Mouse (Mus musculus) heart, postnatal 25 days (tissue): ENCODE results near the gene Olfr822. TPM values are rescaled to one million over a fixed set of nuclear protein-coding genes. Genes with fewer than 3 reads are reported as not detected.
"Not testable (repeated sequence)": the region's sequence is repeated elsewhere in the genome, so short reads cannot be mapped to it uniquely, and the experiment has no call there.

Experiments
- DNase-seq: peaks from one replicate; pipeline ENCODE4 v3.0.0; 2022; ENCODE audit warnings: low spot score
- intact Hi-C: fragments of 180-260 bp; cut with DNase I; formaldehyde crosslinking; loops from one replicate; pipeline ENCODE4 v1.15.1; 2025
- total RNA-seq, 2 experiments: library from RNA; stranded (reverse); gene quantifications; 2 replicates each; pipeline ENCODE4 v1.2.3; 2021

Gene Olfr822
- total RNA-seq: not detected

- intact Hi-C loops: no loop called here
- no peak for DNase-seq
These were observed at the start of gene Olfr822 for GRCm38 (mm10) chr10:130070910-130071309. TSS of gene Olfr822 (plus strand) at chr10:130071210.

- DNase-seq: no peak
- intact Hi-C loops: no loop called here
These were observed 41.0 kb upstream of the Olfr822 start, which contains the start of gene Olfr821 for GRCm38 (mm10) chr10:130030048-130030447. TSS of gene Olfr821 (plus strand) at chr10:130030348.

DNA sequence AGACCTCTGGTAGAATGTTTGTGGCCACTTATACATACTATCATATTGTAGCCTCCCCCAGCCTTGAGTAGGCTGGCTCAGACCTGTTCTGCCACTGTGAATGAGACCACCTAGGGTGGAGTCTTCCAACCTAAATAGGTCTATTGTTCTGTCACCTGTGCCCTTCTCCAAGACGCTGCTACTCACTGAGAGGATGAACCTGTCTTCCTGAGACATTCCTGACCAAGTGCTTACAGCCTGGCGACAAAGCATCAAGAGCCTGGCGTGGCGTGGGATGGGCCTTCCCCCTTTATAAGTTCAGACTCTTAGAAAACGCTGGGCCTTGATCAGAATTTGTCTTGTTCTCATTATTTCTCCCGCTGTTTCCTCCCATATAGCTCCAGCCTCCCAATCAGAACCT is 33.9 kb upstream of the Olfr822 start:
- intact Hi-C loops: no loop called here
- no peak for DNase-seq

GRCm38 (mm10) chr10:130092838-130093440 is 21.9 kb downstream of the Olfr822 start:
- intact Hi-C loops: no loop called here
- DNase-seq: no peak

DNA sequence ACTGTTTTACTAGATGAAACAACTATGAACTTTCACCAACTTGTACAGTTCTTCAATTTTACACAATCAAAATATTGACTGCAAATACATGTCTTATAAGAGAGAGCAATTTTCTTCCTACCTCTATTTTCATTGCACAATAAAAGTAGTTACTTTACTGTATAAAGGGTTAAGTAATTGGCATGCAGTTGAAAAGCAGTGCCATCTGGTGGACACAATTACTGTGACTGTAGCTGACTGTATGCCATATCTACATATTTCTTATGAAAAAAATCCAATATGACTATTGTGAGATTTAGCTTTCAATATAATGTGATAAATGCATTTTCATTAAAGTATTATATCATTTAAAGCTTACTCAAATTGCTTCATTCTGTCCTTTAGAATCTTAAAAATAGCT is 25.1 kb downstream of the Olfr822 start:
- DNase-seq: no peak
- intact Hi-C loops: no loop called here

DNA sequence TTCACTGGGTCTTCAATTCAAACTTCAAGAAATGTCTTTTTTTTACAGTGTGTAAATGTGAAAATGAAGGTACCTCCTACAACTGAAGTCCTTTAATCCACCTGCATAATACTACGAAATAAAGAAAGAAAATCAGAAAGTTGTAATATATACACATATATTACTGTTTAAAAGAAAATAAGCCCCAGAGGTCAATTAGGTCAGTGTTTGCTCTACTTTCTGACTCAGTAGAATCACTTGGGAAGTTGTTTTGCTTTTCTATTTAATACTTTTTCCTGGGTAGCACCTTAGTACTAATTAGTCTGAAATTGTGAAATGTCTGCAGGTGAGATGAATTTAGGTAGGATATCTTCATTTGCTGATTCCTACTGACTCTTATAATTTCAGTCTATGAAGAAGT is 44.3 kb downstream of the Olfr822 start, which contains the start of gene Olfr823:
Gene Olfr823 (minus strand): TSS at position 101 of the 400 bp plus-strand sequence.
- intact Hi-C loops, DNase-seq: not testable (repeated sequence)

GRCm38 (mm10) chr10:130116045-130116444 is 45.0 kb downstream of the Olfr822 start:
- DNase-seq, intact Hi-C loops: not testable (repeated sequence)

Other genes with a start within 250 kb of the Olfr822 start
- gene Olfr812, start 225.1 kb upstream of the Olfr822 start, total RNA-seq: not detected
- gene Olfr813, start 215.8 kb upstream of the Olfr822 start, total RNA-seq: not detected
- not detected for gene Olfr814, start 191.4 kb upstream of the Olfr822 start, total RNA-seq
- gene Olfr815, start 165.3 kb upstream of the Olfr822 start, total RNA-seq: not detected
- not detected for gene Olfr816, start 155.6 kb upstream of the Olfr822 start, total RNA-seq
- gene Olfr818, start 122.1 kb upstream of the Olfr822 start, total RNA-seq: not detected
- gene Olfr819, start 103.9 kb upstream of the Olfr822 start, total RNA-seq: not detected
- not detected for gene Olfr247, start 95.1 kb upstream of the Olfr822 start, total RNA-seq
- gene Gm10310, start 86.1 kb upstream of the Olfr822 start, total RNA-seq: not detected
- gene Olfr820, start 58.6 kb upstream of the Olfr822 start, total RNA-seq: not detected
- gene Olfr821, start 40.9 kb upstream of the Olfr822 start, total RNA-seq: not detected
- gene Olfr823, start 44.2 kb downstream of the Olfr822 start, total RNA-seq: not detected
- not detected for gene Olfr824, start 58.8 kb downstream of the Olfr822 start, total RNA-seq
- not detected for gene Olfr825, start 95.6 kb downstream of the Olfr822 start, total RNA-seq
- gene Olfr826, start 113.0 kb downstream of the Olfr822 start, total RNA-seq: not detected
- gene Olfr827, start 143.2 kb downstream of the Olfr822 start, total RNA-seq: not detected
- not detected for gene Neurod4, start 209.0 kb downstream of the Olfr822 start, total RNA-seq